27 mouse cellular contexts compared by ENCODE assay signal in genomic region chr14:124444831-124445230, GRCm38 (mm10).
"Had no signal": no experiment of that assay in that cellular context is flagged by ENCODE, and none has a peak within 500 bp of the region (broad histone marks: within the 10 kb centered on the region; RNA-seq: fewer than 3 reads in every experiment).

No protein-coding gene starts in this region.

- H3K27ac ChIP-seq: kidney, postnatal 0 days; layer of hippocampus, adult 2 months; limb, embryonic 10.5 days; limb, embryonic 13.5 days; liver, embryonic 12.5 days; liver, embryonic 15.5 days; lung, embryonic 15.5 days; midbrain, embryonic 10.5 days; midbrain, embryonic 13.5 days; neural tube, embryonic 13.5 days; stomach, embryonic 15.5 days had no signal

- H3K4me3 ChIP-seq: layer of hippocampus, adult 2 months; limb, embryonic 10.5 days; limb, embryonic 13.5 days; liver, embryonic 12.5 days; liver, embryonic 15.5 days; lung, embryonic 15.5 days; megakaryocyte, embryonic 14.5 days; midbrain, embryonic 10.5 days; midbrain, embryonic 13.5 days; myocyte; neural tube, embryonic 13.5 days; stomach, embryonic 15.5 days had no signal

- DNase-seq: kidney, adult 2 months; kidney, postnatal 25 days; layer of hippocampus, adult 9-11 months; liver; lung, adult 18-20 months; lung, postnatal 10 days; lung, postnatal 36 days; retina, postnatal 1 day; spleen, adult 18-20 months; thymus, adult 18-20 months; thymus, postnatal 36 days had no signal

- ATAC-seq: inflammation-experienced regulatory T-cells, adult 6 months; intestine, embryonic 16.5 days; liver, embryonic 12.5 days; midbrain, embryonic 13.5 days; midbrain, embryonic 16.5 days had no signal
